Mouse (Mus musculus): ENCODE measurements around the gene Pex14. TPM values are rescaled to one million over a fixed set of nuclear protein-coding genes. Genes with fewer than 3 reads are reported as not detected.

Gene Pex14
- total RNA-seq, 2 experiments from 2014 or later = 19.4 to 20.5 TPM

DNA sequence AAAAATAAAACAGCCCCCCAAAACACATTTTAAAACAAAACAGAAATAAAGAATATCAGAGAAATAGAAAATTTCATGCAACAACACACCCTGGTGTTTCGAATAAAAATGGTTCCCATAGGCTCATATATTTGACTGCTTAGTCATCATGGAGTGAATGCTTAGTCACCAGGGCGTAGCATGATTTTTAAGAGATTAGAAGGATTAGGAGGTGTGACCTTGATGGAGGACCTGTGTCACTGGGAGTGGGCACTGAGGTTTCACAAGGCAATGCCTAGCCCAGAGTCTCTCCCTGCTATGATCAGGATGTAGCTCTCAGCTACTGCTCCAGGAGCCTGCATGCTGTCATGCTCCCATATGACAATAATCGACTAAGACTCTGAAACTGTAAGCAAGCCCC lies 93.6 kb downstream of the Pex14 start:
- intact Hi-C loops (cut with DNase I; ENCODE audit: low total_unique reads) = no loop called here
- no peak for DNase-seq

DNA sequence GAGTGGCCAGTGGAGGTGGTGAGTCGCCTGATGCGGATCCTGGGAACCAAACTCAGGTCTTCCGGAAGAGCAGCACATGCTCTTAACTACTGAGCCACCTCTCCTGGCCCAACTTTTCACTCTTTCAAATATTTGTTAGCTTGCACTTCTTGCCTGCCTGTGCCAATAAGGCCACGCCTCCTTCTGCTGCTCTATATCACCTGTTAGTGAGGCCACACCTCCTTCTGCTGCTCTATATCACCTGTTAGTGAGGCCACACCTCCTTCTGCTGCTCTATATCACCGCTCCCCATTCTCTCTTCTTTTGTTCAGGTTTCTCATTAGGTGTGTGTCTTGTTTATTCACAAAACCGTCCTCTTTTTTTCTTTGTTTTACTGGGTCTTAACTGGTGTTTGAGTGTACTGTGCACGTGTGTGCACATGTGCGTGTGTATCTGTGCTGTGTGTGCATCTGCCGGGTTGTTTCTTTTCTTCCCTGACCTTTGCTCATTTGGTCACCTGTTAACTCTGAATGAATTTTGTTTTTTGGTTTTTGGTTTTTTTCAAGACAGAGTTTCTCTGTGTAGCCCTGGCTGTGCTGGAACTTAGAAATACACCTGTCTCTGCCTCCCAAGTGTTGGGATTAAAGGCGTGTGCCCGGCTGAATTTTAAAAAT lies 97.1 kb downstream of the Pex14 start:
- intact Hi-C loops (cut with DNase I; ENCODE audit: low total_unique reads) = no loop called here
- DNase-seq = no peak

DNA sequence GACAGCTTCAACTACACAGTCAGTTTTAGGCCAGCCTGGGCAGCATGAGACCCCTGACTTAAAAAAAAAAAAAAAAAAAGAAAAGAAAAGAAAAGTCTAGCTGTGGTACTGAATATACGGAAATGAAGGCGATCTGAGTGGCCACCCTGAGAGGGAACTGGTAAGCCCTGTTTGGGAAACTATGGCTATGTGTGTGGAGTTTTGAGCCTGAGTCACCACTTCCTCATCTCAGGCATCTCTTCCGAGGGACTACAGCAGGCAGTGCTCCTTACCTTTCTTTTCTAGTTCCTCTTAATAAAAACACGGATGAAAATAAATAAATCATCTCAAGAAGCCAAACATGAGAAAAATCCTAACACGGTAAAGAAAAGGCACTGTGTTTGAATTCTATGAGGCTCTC lies 98.2 kb downstream of the Pex14 start:
- intact Hi-C loops (cut with DNase I; ENCODE audit: low total_unique reads) = no loop called here

DNA sequence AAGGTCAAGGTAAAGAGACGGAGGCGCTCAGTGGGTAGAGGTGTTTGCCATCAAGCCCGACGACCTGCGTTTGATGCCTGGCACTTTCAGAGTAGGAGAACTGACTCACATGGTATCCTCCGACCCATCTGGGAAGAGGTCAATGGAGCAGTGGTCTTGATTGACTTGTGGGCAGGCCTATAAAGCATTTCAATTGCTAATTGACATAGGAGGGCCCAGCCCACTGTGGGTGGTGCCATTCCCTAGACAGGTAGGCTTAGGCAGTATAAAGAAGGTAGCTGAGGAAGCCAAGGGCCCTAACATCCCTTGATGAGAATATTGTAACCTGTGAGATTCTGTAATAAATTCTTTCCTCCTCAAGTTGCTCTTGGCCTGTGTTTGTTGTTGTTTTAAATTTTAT lies 98.9 kb downstream of the Pex14 start:
- intact Hi-C loops (cut with DNase I; ENCODE audit: low total_unique reads) = no loop called here
- DNase-seq = no peak

More for the DNA sequence above, 98.2 kb downstream of the Pex14 start:
- DNase-seq = no peak

DNA sequence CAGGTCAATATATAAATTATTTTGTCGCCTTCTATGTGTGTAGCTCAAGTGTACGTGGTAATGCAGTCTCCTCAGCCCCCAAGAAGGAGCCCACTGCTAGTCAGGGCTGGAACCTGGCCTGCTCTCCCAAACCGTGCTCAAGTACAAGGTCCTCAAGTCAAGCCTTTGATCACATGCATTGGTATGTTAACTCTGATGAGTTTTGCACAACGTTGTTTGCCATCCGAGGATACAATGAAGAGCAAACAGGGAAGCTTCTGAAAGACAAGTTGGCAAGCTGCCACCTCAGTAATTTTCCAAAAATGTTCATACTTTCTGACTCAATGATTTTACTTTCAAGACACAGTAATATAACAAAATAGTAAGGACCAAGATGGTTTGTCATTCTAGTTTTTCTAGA lies 105.7 kb downstream of the Pex14 start:
- no peak for DNase-seq
- intact Hi-C loops (cut with DNase I; ENCODE audit: low total_unique reads) = no loop called here

DNA sequence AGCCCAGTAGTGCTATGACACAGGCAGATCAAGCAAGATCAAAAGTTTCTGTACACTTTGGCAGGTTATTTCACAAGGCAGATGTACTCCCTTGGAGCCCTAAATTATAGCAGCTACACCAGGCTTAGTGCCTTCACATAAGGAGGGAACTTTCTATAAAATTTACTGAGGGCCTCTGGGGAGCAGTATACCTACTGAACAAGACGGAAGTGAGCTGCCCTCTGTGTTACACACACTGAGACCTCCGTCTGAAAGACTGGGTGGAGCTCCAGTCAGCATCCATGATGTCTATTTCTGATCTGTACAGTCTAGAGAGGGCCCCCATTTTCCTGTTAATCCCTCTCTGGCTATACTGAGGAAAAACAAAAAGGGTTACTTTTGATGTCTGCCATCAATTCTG lies 109.6 kb downstream of the Pex14 start:
- DNase-seq = no peak
- intact Hi-C loops (cut with DNase I; ENCODE audit: low total_unique reads) = no loop called here

DNA sequence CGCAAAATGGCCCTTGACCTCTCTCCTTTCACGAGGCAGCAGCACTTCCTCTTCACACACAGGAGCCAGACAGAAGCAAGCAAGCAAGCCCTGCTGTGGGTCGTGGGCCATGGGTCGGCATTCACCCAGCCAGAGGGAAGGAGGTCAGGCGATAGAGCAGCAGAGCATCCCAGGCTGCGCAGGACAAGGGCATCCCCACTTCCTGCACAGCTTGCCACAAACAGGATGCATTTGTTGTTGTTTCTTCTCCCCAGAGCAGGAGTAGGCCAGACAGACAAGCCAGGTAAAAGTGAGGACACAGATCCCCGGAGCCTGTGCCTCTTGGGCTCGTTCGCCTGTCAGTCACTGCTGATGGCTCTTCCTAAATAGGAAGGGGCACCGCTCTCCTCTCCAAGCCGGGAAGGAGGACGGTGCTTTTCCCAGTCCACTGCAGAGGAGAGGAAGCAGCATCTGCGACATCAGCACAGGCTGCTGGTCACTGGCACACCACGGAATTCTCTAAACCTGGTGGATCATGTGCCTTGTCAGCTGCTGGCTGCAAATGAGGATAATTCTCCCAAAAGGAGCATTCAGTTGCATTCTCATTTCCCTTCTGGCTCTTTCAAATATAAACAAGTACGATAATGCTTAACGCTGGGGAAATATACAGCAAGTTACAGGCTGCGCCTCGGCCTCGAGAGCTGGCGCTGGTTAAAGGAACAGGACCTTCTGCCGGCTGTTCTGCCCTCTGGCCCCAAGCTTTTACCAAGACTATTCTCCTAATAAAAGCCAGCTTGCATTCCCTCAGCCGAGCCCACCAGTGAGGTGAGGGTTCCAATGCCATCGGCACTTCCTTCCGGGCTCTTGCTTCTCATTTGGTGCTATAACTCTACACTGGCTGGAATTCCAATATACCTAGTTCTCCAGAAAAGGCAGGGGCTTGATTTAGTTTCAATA lies 113.9 kb downstream of the Pex14 start:
- DNase-seq = no peak
- intact Hi-C loops (cut with DNase I; ENCODE audit: low total_unique reads) = no loop called here

DNA sequence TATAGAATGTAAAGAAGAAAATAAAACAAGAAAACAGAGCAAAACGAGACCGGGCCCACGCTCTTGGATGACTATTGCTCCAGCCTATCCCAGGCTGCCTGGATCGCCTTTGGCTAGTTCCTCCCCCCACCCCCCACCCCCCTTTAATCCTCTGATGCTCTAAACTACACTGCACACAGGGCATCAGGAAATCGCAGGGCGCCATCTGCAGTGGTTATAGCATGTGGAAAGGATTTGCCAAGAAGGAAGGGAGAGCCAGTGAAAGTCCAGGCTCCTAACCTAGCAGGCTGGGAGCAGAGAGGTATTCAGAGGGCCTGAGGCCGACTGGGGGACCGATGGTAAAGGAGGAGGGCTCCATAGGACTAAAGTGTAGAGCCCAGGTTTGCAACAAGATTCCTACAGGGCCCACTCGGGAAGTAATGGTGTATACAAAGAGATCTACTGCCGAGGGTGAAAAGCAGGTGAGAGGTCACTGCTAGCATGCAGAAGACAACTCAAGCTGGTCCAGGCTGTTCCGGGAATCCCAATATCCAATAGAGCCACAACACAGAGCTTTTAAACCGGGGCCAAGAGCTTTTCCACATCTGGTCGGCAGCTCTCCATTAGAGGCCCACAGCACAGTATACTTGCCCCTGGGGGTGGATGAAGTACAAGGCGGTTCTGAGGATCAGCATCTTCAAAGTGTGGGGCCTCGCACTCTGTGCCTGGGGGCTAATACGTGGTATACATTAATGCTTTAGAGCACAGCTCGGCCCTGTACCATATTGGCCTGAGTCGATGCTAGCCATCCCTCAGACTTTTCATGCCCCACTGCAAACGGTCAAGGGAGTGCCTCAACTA lies 114.8 kb downstream of the Pex14 start:
- intact Hi-C loops (cut with DNase I; ENCODE audit: low total_unique reads) = no loop called here
- no peak for DNase-seq

DNA sequence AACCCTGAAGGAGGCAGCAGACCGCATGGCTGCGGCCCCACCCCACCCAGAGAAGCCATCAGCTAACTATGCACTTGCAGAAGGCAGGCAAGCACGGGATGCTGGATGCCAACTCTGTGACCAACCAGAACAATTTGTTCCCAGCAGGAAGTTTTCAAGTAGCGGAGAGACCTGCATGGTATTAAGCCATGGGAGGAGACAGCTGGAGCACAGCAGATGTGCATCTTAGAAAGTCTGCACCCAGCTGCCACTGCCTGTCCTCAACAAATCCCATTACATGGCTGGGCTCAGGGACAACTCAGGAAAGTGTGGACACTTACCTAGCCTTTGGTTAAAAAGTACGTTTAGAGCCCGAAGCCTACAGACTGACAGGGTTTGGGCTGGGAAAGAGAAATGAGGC lies 117.4 kb downstream of the Pex14 start:
- intact Hi-C loops (cut with DNase I; ENCODE audit: low total_unique reads) = no loop called here
- no peak for DNase-seq

DNA sequence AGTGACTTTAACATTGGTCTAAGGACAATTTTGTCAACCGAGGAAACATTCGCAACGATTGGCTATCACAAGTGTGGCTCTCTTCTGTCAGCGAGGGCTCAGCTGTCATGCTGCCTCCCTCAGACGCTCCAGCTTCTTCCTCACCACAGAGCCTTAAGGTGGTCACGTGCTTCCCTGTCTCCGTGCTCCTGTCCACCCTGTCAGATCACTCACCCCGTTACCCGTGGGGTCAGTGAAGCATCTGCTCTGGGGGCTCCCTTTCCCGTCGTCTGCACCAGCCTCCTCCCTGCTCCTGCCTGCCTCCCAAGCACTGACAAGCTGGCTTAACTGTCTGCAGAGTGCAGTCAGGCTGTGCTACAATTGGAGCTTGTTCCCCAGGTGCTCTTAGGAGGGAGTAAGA lies 119.8 kb downstream of the Pex14 start:
- no peak for DNase-seq
- intact Hi-C loops (cut with DNase I; ENCODE audit: low total_unique reads) = no loop called here

DNA sequence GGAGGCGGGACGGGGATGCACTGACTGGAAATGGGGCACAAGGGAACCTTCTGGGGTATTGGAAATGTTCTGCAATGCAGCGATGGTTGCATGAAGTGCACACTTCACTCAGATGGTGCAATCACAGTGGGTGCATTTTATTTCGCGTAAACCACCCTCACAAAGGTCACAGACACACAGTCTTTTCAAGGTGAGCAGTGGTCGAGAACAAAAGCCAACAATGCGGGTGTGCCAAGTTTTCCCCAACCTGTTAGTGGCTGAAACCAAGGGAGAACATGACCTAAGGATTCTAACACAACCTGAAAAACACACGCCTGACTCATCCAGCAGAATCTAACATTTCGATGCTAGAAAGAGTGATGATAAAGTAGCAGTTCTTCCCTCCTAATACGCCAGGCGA lies 120.8 kb downstream of the Pex14 start:
- intact Hi-C loops (cut with DNase I; ENCODE audit: low total_unique reads) = no loop called here
- DNase-seq = no peak

DNA sequence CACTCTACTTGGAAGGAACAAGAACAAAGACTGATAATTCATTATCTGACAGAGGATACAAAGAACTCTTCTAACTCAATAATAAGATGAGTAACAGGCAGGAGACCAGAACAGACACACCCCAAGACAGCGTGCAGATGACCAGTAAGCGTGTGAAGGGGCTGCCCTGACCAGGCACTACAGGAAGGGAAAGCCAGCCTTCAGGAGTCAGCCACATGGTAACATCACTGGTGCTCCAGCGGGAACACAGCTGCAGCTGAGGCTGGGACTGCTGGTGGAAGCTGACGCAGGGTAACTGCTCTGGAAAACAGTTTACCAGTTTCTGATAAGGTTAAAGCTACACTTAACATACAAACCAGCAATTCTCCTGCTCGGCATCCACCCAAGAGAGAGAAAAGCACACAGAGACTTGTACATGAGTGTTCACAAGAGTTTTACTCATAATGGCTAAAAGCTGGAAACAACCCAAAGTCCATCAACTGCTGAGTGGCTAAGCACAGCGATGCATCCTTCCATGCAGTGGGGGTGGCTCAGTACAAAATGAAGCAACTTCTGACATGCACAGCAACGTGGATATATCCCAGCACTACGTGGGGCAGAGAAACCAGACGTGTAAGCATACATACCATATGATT lies 121.3 kb downstream of the Pex14 start:
- intact Hi-C loops (cut with DNase I; ENCODE audit: low total_unique reads) = no loop called here
- no peak for DNase-seq

DNA sequence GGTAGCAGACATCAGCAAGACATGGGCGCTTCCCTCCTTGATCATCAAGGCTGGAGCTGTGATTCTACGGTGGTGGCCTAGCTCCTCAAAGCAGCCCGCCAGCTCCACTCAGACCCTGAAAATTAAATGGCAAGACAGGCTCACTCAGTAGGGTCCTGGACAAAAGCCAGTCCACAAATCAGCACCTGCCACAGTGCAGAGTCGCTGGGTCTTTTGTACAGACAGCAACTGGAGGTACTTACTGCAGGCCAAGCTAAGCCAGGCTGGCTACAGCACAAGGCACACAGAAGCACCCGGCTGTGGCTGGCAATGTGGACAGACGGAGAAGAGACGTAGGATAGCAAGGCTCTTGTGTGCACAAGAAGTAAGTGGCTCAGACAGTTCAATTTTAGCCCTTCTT lies 124.8 kb downstream of the Pex14 start:
- intact Hi-C loops (cut with DNase I; ENCODE audit: low total_unique reads) = no loop called here

DNA sequence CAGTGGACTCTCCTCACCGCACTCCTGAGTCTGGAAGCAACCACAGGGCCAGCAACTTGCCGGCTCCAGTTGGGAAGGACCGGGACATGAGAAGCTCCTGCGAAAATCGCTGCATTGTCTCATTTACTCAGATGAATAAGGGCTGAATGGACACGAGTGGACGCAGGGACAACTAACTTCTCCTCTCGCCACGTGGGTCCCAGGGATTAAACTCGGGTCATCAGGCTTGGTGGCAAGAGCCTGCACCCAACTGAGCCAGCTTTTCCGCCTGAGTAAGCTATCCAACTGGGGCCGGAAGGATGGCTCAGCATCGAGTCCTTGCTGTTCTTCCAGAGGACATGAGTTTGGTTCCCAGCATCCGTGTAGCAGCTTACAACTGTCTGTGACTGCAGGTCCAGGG lies 126.3 kb downstream of the Pex14 start:
- intact Hi-C loops (cut with DNase I; ENCODE audit: low total_unique reads) = no loop called here
- DNase-seq = no peak

More for the DNA sequence above, 124.8 kb downstream of the Pex14 start:
- no peak for DNase-seq

DNA sequence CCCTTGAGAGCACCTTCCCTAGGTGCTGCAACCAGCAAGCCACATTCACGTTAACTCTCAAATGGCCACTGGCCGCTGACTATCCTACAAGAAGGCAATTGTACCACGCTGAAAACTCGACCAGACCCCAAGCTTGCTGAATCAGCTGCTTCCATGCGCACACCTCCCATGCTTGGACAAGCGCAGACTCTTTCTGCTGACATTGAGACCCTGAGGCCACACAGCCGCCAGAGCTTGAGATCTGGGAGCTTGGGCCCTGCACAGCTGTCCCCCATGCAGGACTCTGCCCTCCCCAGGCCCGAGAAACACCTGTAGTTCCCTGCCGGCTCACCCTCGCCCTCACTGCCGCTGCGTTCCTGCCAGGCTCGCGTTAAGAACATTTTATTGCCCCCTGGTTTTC lies 127.0 kb downstream of the Pex14 start:
- intact Hi-C loops (cut with DNase I; ENCODE audit: low total_unique reads) = no loop called here
- no peak for DNase-seq

DNA sequence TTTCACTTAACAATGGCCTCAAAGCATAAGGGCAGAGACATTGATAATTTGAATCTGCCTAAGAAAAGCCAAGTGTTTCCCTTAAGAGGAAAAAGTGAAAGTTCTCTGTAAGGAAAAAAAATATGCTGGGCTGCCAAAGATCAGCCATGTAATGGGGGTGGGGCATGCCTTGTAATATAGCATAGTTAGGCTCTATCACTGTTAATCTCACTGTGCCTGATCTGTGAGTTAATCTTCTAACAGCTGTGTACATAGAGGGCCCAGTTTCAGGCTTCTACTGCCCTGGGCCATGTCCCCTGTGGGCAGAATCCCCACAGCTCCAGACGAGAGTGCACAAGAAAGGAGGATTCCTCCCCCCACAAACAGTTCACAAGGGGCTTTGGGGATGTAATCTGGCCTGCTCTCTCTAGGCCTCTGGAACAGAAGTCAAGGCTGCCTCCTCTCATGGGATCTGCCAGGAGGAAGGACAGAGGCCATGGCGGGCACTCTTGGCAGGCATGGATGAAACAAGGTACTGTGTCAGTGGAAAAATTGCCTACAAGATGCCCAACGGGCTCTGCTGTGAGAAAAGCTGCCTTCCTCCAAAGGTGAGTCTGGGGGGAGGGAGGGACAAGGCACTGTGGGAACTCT lies 127.9 kb downstream of the Pex14 start:
- intact Hi-C loops (cut with DNase I; ENCODE audit: low total_unique reads) = no loop called here
- no peak for DNase-seq

DNA sequence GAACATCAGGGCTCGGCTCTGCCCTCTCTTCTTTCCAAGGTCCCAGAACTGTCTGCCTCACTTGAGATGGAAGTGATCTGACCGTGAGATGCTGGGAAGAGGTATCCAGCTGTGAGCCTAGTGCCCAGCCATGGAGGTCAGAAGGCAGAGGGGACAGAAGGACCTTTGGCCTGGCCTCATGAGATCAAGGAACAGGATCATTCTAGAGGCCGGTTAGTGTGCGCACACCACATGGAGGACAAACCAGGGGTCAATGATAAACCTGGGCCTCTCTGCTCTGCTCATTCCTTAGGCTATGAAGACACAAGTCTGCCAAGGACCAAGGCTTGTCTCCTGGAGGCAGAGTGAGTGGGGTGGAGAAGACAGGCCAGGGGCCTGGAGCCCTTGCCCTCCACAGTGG lies 128.9 kb downstream of the Pex14 start:
- intact Hi-C loops (cut with DNase I; ENCODE audit: low total_unique reads) = no loop called here
- DNase-seq = no peak

DNA sequence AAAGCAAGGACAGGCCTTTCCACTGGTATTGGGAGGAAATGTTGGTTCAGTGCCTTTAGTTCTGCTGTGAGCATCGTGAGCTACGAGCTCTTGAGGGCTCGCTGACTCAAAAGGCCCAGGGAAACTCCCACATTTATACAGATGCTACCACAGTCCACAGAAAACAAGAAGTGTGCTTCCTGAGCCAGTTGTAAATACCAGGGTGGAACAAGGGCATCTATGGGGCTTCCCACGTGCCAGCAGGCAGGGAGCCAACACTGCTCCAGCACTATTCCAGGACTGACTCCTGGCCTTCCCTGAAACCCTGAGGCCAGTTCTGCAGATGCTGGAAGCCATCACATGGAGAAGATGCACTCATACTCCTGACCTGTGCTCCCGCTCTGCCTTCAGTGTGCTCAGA lies 130.1 kb downstream of the Pex14 start:
- DNase-seq = no peak
- intact Hi-C loops (cut with DNase I; ENCODE audit: low total_unique reads) = no loop called here

DNA sequence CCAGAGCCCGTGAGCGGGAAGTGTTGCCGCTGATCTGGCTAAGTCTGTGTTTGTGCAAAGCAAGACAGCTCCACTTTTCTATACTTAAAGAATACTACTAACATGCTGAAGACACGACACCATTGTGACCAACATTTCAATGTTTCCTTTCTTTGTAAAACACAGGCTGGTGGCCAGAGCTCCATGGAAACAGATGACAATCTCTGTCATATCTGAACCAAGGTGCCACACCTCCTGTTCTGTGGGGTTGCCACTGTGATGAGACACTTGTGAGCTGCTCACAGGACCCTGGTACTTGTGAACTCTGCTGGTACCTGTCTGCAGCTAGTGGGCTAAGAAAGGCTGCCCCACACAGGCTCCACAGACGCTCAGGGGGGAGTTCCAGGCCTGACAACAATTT lies 130.8 kb downstream of the Pex14 start:
- no peak for DNase-seq
- intact Hi-C loops (cut with DNase I; ENCODE audit: low total_unique reads) = no loop called here

All from gastrocnemius, postnatal 14 days (tissue).